Mouse (Mus musculus) heart, postnatal 0 days (tissue): Measurements from ENCODE around the gene Arf5.

ENCODE experiments used
- CTCF ChIP-seq: IDR thresholded peaks from 2 replicates; pipeline ENCODE4 v1.5.1; 2016; ENCODE audit warnings: antibody characterized with exemption, control low read depth, low read depth
- EP300 ChIP-seq: IDR thresholded peaks from 2 replicates; pipeline ENCODE4 v1.6.1; 2016; ENCODE audit warnings: antibody characterized with exemption, low read depth

GRCm38 (mm10) chr6:28399791-28400190 lies 23.6 kb upstream of the Arf5 start:
- TF ChIP-seq CTCF (no peak), EP300 (no peak)
